In genomic region chr14:123138743-123139705, GRCm38 (mm10) we compare ENCODE assay signal across 10 mouse cellular contexts.
DNase-seq lines count a peak whose midpoint lies in the region; ATAC-seq lines count a peak whose summit lies in the region.
"Had no signal": no experiment of that assay in that cellular context is flagged by ENCODE, and none has a peak within 500 bp of the region (broad histone marks: within the 10 kb centered on the region; RNA-seq: fewer than 3 reads in every experiment).

No protein-coding gene starts in this region.

- H3K9me3 ChIP-seq in hindbrain, embryonic 13.5 days: no peaks in the 10 kb centered on the region
- no peaks in the 10 kb centered on the region for H3K9me3 ChIP-seq in midbrain, embryonic 12.5 days
- no peaks in the 10 kb centered on the region for H3K9me3 ChIP-seq in liver, embryonic 12.5 days (replicated peaks)

- H3K27ac ChIP-seq in hindbrain, embryonic 13.5 days: peak overlapping the region; percentile 76
- H3K27ac ChIP-seq in midbrain, embryonic 12.5 days (replicated peaks): no peak overlapping the region
- no peak overlapping the region for H3K27ac ChIP-seq in liver, embryonic 12.5 days

- no peak overlapping the region for H3K4me3 ChIP-seq in hindbrain, embryonic 13.5 days
- H3K4me3 ChIP-seq in midbrain, embryonic 12.5 days: no peak overlapping the region
- no peak overlapping the region for H3K4me3 ChIP-seq in liver, embryonic 12.5 days

- H3K4me1 ChIP-seq in hindbrain, embryonic 13.5 days (replicated peaks): peaks cover 4% of the 10 kb centered on the region; the same call in 1 of the 2 replicates
- no peaks in the 10 kb centered on the region; the same call in 1 of the 2 replicates for H3K4me1 ChIP-seq in midbrain, embryonic 12.5 days
- no peaks in the 10 kb centered on the region for H3K4me1 ChIP-seq in liver, embryonic 12.5 days

- H3K27me3 ChIP-seq in hindbrain, embryonic 13.5 days: no peaks in the 10 kb centered on the region
- no peaks in the 10 kb centered on the region for H3K27me3 ChIP-seq in midbrain, embryonic 12.5 days
- no peaks in the 10 kb centered on the region for H3K27me3 ChIP-seq in liver, embryonic 12.5 days (replicated peaks)

- H3K36me3 ChIP-seq in hindbrain, embryonic 13.5 days: no peaks in the 10 kb centered on the region
- H3K36me3 ChIP-seq in midbrain, embryonic 12.5 days: no peaks in the 10 kb centered on the region
- no peaks in the 10 kb centered on the region for H3K36me3 ChIP-seq in liver, embryonic 12.5 days

- H3K9ac ChIP-seq in hindbrain, embryonic 13.5 days: no peak overlapping the region
- H3K9ac ChIP-seq in midbrain, embryonic 12.5 days (replicated peaks): no peak overlapping the region
- H3K9ac ChIP-seq in liver, embryonic 12.5 days: no peak overlapping the region

- DNase-seq in right cerebral cortex, postnatal 4 days: peak; percentile 6
- no peak for DNase-seq in right cerebral cortex, postnatal 14 days
- DNase-seq in urinary bladder, postnatal 10 days (ENCODE audit: low spot score): no peak
- DNase-seq in heart, postnatal 10 days: no peak
- DNase-seq: gastrocnemius, postnatal 36 days; kidney, adult 2 months; lung, adult 18-20 months had no signal

- peak; percentile 92 for ATAC-seq in hindbrain, embryonic 13.5 days (ENCODE audit: low FRiP score)
- peak; percentile 66; the same call in 1 of the 2 replicates for ATAC-seq in midbrain, embryonic 12.5 days (ENCODE audit: low FRiP score, low read depth)
- ATAC-seq in liver, embryonic 12.5 days: no peak

- intact Hi-C loops in heart, postnatal 10 days (cut with DNase I): no loop called here

- H3K4me2 ChIP-seq in hindbrain, embryonic 13.5 days: no peak overlapping the region
- no peak overlapping the region for H3K4me2 ChIP-seq in midbrain, embryonic 12.5 days (replicated peaks)
- no peak overlapping the region for H3K4me2 ChIP-seq in liver, embryonic 12.5 days

- 43% methylated on average over 6 of the region's 6 CpGs for WGBS in hindbrain, embryonic 13.5 days
- WGBS in midbrain, embryonic 12.5 days: 61% methylated on average over 6 of the region's 6 CpGs
- 42% methylated on average over 6 of the region's 6 CpGs for WGBS in liver, embryonic 12.5 days (ENCODE audit: insufficient replicate concordance)
